Mouse (Mus musculus): ENCODE measurements around the gene Nadsyn1. TPM values are rescaled to one million over a fixed set of nuclear protein-coding genes. Genes with fewer than 3 reads are reported as not detected.

Gene Nadsyn1
- polyA plus RNA-seq (2015; fragmentation: Nextera tagmentation; extraction: Ambion mirVana): 4.5 and 9.0 TPM in 2 replicates

GRCm38 (mm10) chr7:143822375-143823265, at the start of gene Nadsyn1, which contains the start of gene Dhcr7:
TSS of gene Nadsyn1 (minus strand) at chr7:143822849.
TSS of gene Dhcr7 (plus strand) at chr7:143823145.

GRCm38 (mm10) chr7:143866538-143866937, 43.9 kb upstream of the Nadsyn1 start, which contains the start of gene Gm498:
TSS of gene Gm498 (plus strand) at chr7:143866838.

GRCm38 (mm10) chr7:143783996-143784829, 38.4 kb downstream of the Nadsyn1 start, which contains the start of gene Mrgpre:
TSS of gene Mrgpre (minus strand) at chr7:143784500.

GRCm38 (mm10) chr7:143766893-143767292, 55.8 kb downstream of the Nadsyn1 start, which contains the start of gene Mrgprg:
TSS of gene Mrgprg (minus strand) at chr7:143766993.

GRCm38 (mm10) chr7:143756125-143757026, 66.3 kb downstream of the Nadsyn1 start, which contains the start of gene Osbpl5:
TSS of gene Osbpl5 (minus strand) at chr7:143756985.

Small RNA genes within 50 kb of the gene (microRNA-seq; reads per million reads assigned to microRNA genes)
- gene Gm22064 (ENCODE audit: borderline replicate concordance, insufficient number of aligned reads): not detected

Other genes with a start within 250 kb of the Nadsyn1 start
- gene Cars, start 222.8 kb downstream of the Nadsyn1 start, polyA plus RNA-seq (2015; fragmentation: Nextera tagmentation; extraction: Ambion mirVana): 21.6 and 29.9 TPM in 2 replicates
- gene Tnfrsf26, start 194.1 kb downstream of the Nadsyn1 start, polyA plus RNA-seq (2015; fragmentation: Nextera tagmentation; extraction: Ambion mirVana): 0.84 and 0.88 TPM in 2 replicates
- 3.5 and 5.0 TPM in 2 replicates for gene Tnfrsf22, start 173.2 kb downstream of the Nadsyn1 start, polyA plus RNA-seq (2015; fragmentation: Nextera tagmentation; extraction: Ambion mirVana)
- 2.4 and 3.1 TPM in 2 replicates for gene Tnfrsf23, start 137.0 kb downstream of the Nadsyn1 start, polyA plus RNA-seq (2015; fragmentation: Nextera tagmentation; extraction: Ambion mirVana)
- gene Osbpl5, start 65.9 kb downstream of the Nadsyn1 start, polyA plus RNA-seq (2015; fragmentation: Nextera tagmentation; extraction: Ambion mirVana): 17.7 and 22.4 TPM in 2 replicates
- gene Mrgprg, start 55.9 kb downstream of the Nadsyn1 start, polyA plus RNA-seq (2015; fragmentation: Nextera tagmentation; extraction: Ambion mirVana): 0.37 and 0.84 TPM in 2 replicates
- gene Mrgpre, start 38.3 kb downstream of the Nadsyn1 start, polyA plus RNA-seq (2015; fragmentation: Nextera tagmentation; extraction: Ambion mirVana): 1.9 and 4.8 TPM in 2 replicates
- 97.3 and 187 TPM in 2 replicates for gene Dhcr7, start 296 bp upstream of the Nadsyn1 start, polyA plus RNA-seq (2015; fragmentation: Nextera tagmentation; extraction: Ambion mirVana)
- not detected in 2 replicates for gene Gm498, start 44.0 kb upstream of the Nadsyn1 start, polyA plus RNA-seq (2015; fragmentation: Nextera tagmentation; extraction: Ambion mirVana)
- gene Shank2, start 179.1 kb upstream of the Nadsyn1 start, polyA plus RNA-seq (2015; fragmentation: Nextera tagmentation; extraction: Ambion mirVana): 1.7 and 2.3 TPM in 2 replicates

Data from adrenal gland, postnatal 0 days (tissue).